Mouse (Mus musculus) brain, embryonic 14.5 days (tissue): ENCODE data around the gene Ccn1.

Experiments used
- CTCF ChIP-seq: fragments of 200-500 bp; IDR thresholded peaks from 2 replicates; pipeline ENCODE4 v1.5.1; 2012; ENCODE audit warnings: inconsistent platforms, mild to moderate bottlenecking, moderate library complexity, borderline replicate concordance; ENCODE audit not compliant: insufficient read depth, insufficient read length; ENCODE audit errors: extremely low read depth
- POLR2A ChIP-seq: fragments of 200-500 bp; IDR thresholded peaks from 2 replicates; pipeline ENCODE4 v1.6.1; 2012; ENCODE audit warnings: mild to moderate bottlenecking, inconsistent platforms, borderline replicate concordance; ENCODE audit not compliant: poor library complexity, insufficient read depth, insufficient read length, severe bottlenecking; ENCODE audit errors: extremely low read depth

DNA sequence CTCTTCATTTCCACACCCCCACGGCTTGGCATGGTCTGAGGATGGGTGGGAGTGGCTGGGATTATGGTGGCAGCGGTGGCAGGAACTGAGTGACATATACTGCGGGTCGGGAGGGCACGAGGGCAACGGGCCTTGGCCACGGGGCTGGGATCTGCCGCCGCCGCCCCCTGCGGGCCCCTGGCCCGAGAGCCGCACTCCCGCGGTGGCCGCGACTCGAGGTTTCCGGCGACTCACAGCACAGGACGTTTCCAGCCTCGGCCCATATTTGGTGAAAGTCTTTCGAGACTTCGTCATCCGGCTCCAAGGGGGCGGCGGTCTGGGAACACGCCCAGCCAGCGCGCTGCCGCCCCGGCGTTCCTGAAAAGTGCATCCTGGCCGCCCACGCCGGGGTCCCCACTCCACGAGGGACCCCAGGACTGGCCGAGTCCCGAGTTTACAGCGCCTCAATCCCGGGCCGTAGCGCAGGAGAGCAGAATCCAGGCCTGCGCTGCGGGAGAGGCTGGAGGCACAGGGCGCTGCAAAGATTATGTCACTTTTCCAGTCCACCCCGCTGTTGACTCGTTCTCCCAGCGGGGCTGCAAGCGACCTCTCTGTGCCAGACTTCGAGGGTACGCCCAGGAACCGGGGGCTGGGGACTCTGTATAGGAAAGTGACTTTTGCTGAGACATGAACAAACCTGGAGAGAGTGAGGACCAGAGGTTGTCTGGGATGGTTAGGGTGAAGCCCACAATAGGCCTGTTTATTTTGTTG, 3.6 kb upstream of the Ccn1 start:
- TF ChIP-seq POLR2A (no peak), CTCF (no peak)
